Mouse (Mus musculus) brain, embryonic 18.5 days (tissue): Measurements from ENCODE around the gene Irs2.

Experiments used
- DNase-seq: peaks from one replicate; pipeline ENCODE4 v3.0.0-alpha.2; 2012; ENCODE audit warnings: low read depth, low spot score

Gene Irs2

GRCm38 (mm10) chr8:11009431-11010071, 1.3 kb upstream of the Irs2 start:
- DNase-seq, result peak; percentile 87

- DNase-seq, result peak; percentile 94
These were observed 673 bp upstream of the Irs2 start for GRCm38 (mm10) chr8:11008842-11009420.

- no peak for DNase-seq
These were observed 478 bp downstream of the Irs2 start for GRCm38 (mm10) chr8:11007581-11008378.

- no peak for DNase-seq
These were observed 1.2 kb downstream of the Irs2 start for GRCm38 (mm10) chr8:11007001-11007580.

GRCm38 (mm10) chr8:11006276-11006630, 2.0 kb downstream of the Irs2 start:
- DNase-seq, result no peak

GRCm38 (mm10) chr8:11005460-11006275, 2.6 kb downstream of the Irs2 start:
- DNase-seq, result no peak

- no peak for DNase-seq
These were observed 3.3 kb downstream of the Irs2 start for GRCm38 (mm10) chr8:11004781-11005459.

GRCm38 (mm10) chr8:11003917-11004470, 4.3 kb downstream of the Irs2 start:
- DNase-seq, result no peak

GRCm38 (mm10) chr8:11003253-11003652, 5.0 kb downstream of the Irs2 start:
- no peak for DNase-seq

GRCm38 (mm10) chr8:11002816-11003215, 5.4 kb downstream of the Irs2 start:
- DNase-seq, result no peak

GRCm38 (mm10) chr8:11001062-11001549, 7.2 kb downstream of the Irs2 start:
- no peak for DNase-seq

GRCm38 (mm10) chr8:10999538-10999937, 8.7 kb downstream of the Irs2 start:
- no peak for DNase-seq

GRCm38 (mm10) chr8:10996247-10996646, 12.0 kb downstream of the Irs2 start:
- no peak for DNase-seq

- no peak for DNase-seq
These were observed 12.5 kb downstream of the Irs2 start for GRCm38 (mm10) chr8:10995756-10996155.

GRCm38 (mm10) chr8:10994390-10994954, 13.8 kb downstream of the Irs2 start:
- no peak for DNase-seq

GRCm38 (mm10) chr8:10993582-10994216, 14.6 kb downstream of the Irs2 start:
- no peak for DNase-seq

- no peak for DNase-seq
These were observed 16.2 kb downstream of the Irs2 start for GRCm38 (mm10) chr8:10992081-10992480.

GRCm38 (mm10) chr8:10991323-10991722, 16.9 kb downstream of the Irs2 start:
- DNase-seq, result no peak

- no peak for DNase-seq
These were observed 17.7 kb downstream of the Irs2 start for GRCm38 (mm10) chr8:10990421-10991110.
